Mouse (Mus musculus) forebrain, embryonic 13.5 days (tissue): ENCODE data around the gene Inpp5a. TPM values are rescaled to one million over a fixed set of nuclear protein-coding genes. Genes with fewer than 3 reads are reported as not detected.

Experiments used
- ATAC-seq: fragments of 200-750 bp; cut with Nextera tagmentation; 2 replicates; pipeline ENCODE4 v1.8.0; 2017
- H3K27ac ChIP-seq: fragments of 300-500 bp; sonication (generic); 2 replicates; pipeline ENCODE4 v1.5.1; 2015; ENCODE audit warnings: inconsistent platforms, mild to moderate bottlenecking, moderate library complexity
- H3K27me3 ChIP-seq: fragments of 300-500 bp; sonication (generic); 2 replicates; pipeline ENCODE4 v1.6.1; 2015; ENCODE audit warnings: mild to moderate bottlenecking, inconsistent platforms
- H3K36me3 ChIP-seq: fragments of 300-500 bp; sonication (generic); 2 replicates; pipeline ENCODE4 v1.6.1; 2015; ENCODE audit warnings: mild to moderate bottlenecking, inconsistent platforms; ENCODE audit not compliant: poor library complexity, severe bottlenecking
- H3K4me1 ChIP-seq: fragments of 300-500 bp; sonication (generic); 2 replicates; pipeline ENCODE4 v1.6.1; 2015; ENCODE audit warnings: inconsistent platforms
- H3K4me2 ChIP-seq: fragments of 300-500 bp; sonication (generic); 2 replicates; pipeline ENCODE4 v1.6.1; 2015; ENCODE audit warnings: inconsistent platforms, mild to moderate bottlenecking, moderate library complexity
- H3K4me3 ChIP-seq: fragments of 300-500 bp; sonication (generic); 2 replicates; pipeline ENCODE4 v1.5.1; 2015; ENCODE audit warnings: mild to moderate bottlenecking, inconsistent platforms
- H3K9ac ChIP-seq: fragments of 300-500 bp; sonication (generic); 2 replicates; pipeline ENCODE4 v1.6.1; 2015; ENCODE audit warnings: mild to moderate bottlenecking, inconsistent platforms
- H3K9me3 ChIP-seq: fragments of 300-500 bp; sonication (generic); replicated peaks from 2 replicates; pipeline ENCODE4 v1.6.1; 2016; ENCODE audit warnings: inconsistent platforms
- WGBS: fragments of 180-500 bp; shearing (Covaris S2); methylation state at CpG from one replicate; pipeline ENCODE4 v1.1.7; 2015; 5-methylcytosine and 5-hydroxymethylcytosine counted together
- polyA plus RNA-seq: library from polyadenylated mRNA; unstranded; fragments of >200 nt; fragmentation: Nextera tagmentation; extraction: Ambion mirVana; gene quantifications from 2 replicates; pipeline ENCODE4 v1.2.1, GENCODE M21; 2015

Gene Inpp5a
- polyA plus RNA-seq, 1 experiment from 2014 or later = 9.7 TPM

DNA sequence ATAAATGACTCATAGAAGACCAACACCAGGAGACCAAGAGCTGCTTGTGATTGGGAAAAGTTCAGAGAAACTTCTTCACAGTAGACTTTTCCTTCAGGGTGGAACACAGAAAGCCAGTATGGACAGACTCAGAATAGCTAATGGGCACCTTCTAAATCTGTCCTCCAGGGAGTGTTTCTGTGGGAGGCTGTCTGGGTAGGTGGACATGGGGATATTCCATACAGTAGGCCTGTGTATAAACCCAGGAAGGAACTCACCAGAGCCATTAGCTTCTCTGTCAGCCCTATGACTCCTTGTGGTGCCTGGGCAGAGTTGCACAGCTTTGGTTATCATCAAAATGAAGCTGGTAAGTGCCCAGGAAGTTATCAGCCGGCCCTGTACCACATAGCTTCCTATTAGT, 151.7 kb downstream of the Inpp5a start:
- Histone ChIP-seq H3K27ac (no peak overlapping the region), H3K9me3 (no peaks in the 10 kb centered on the region), H3K4me3 (no peak overlapping the region), H3K36me3 (no peaks in the 10 kb centered on the region), H3K4me2 (no peak overlapping the region), H3K4me1 (peaks cover 16% of the 10 kb centered on the region), H3K27me3 (peaks cover 81% of the 10 kb centered on the region), H3K9ac (no peak overlapping the region)
- 90% methylated on average over 1 of the region's 1 CpGs for WGBS
- no peak for ATAC-seq

DNA sequence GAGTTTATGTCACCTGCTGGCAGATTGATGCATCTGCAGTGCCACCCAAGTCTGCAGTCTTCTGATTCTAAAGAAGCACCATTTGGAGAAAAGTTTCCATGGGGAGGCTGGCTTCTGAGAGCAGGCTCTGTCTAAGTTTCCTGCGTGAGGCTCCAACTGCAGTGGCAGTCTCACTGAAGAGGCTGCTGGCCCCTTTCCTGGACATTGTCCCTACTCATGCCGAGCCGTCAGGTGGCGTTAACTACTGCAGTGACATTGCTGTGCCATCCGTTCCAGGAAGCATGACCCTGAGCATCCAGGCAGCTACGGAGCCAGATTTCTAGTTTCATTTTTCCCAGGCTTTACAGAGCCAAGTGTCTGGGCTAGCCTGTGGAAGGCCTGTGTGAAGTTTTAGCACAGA, 152.5 kb downstream of the Inpp5a start:
- ATAC-seq = no peak
- 94% methylated on average over 6 of the region's 6 CpGs for WGBS
- H3K4me2 ChIP-seq = no peak overlapping the region
- peaks cover 24% of the 10 kb centered on the region for H3K4me1 ChIP-seq
- H3K27me3 ChIP-seq = peaks cover 80% of the 10 kb centered on the region
- H3K36me3 ChIP-seq = no peaks in the 10 kb centered on the region
- H3K4me3 ChIP-seq = no peak overlapping the region
- no peaks in the 10 kb centered on the region for H3K9me3 ChIP-seq
- no peak overlapping the region for H3K27ac ChIP-seq
- H3K9ac ChIP-seq = no peak overlapping the region

DNA sequence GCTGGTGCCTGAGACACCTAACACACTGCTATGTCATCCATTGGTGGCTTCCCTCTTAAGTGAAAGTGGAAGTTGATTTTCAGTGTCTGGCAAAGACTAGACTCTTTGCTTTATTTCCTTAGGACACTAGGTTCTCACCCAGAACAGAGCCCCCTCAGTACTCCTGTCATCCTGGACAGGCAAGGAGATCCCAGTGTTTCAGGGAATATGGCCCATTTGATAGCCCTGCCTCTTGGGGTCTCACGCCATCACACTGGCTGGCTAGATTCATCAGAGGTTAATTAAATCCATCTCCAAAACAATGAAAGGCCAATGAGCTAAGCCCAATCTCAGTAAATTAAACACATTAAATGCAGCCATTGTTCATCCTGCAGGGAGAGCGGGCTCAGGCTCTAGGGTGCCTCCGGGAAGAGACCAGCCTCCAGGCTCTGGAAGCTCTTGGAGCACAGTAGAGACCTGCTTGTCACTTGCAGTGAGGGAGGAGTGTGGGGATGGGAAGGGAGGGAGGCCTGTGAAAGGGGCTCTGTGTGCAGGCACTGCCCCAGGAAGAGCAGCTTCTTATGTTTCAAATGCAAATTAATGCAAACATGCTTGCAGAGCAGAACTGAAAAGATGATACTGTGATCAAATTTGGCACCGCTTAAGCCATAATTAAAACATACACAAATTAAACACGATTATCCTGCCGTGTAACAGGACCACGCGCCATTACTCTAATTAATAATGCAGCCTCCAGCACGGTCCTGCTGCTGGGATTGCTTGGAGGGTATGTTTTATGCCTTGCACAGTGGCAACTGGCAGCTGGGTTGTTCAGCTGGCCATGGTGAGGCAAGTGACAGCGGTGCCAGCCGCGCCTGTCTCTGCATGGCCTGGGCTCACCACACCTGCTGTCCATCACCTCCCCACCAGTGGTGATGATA, 156.1 kb downstream of the Inpp5a start:
- H3K4me1 ChIP-seq = peaks cover 25% of the 10 kb centered on the region
- WGBS = 12% methylated on average over 12 of the region's 12 CpGs
- H3K9me3 ChIP-seq = no peaks in the 10 kb centered on the region
- no peak overlapping the region for H3K4me3 ChIP-seq
- H3K27me3 ChIP-seq = peaks cover 86% of the 10 kb centered on the region
- H3K36me3 ChIP-seq = no peaks in the 10 kb centered on the region
- no peak overlapping the region; the same call in 1 of the 2 replicates for H3K9ac ChIP-seq
- H3K27ac ChIP-seq = peak overlapping the region; percentile 60
- ATAC-seq = peak; percentile 96
- H3K4me2 ChIP-seq = peak overlapping the region; percentile 31

DNA sequence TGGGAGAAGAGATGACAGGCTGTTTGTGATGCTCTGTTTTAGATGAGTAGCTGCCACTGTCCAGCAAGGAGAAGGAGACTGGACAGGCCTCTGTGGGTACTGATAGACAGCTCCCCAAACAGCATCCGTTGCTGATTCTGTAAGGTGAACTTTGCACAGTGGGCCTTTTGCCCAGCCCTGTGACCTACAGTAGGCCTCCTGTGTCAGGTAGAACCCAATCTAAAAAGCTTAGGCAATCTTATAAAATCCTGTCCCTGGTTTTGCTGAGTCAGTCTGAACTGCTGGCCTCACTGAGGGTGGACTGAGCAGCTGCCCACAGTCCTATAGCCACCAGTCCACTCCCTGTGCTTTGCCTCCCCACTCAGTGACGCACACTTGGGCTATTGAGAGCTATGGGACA, 158.4 kb downstream of the Inpp5a start:
- peaks cover 86% of the 10 kb centered on the region for H3K27me3 ChIP-seq
- H3K4me2 ChIP-seq = no peak overlapping the region
- ATAC-seq = no peak
- no peak overlapping the region for H3K4me3 ChIP-seq
- no peaks in the 10 kb centered on the region for H3K36me3 ChIP-seq
- no peaks in the 10 kb centered on the region for H3K9me3 ChIP-seq
- no peak overlapping the region for H3K9ac ChIP-seq
- H3K4me1 ChIP-seq = peaks cover 25% of the 10 kb centered on the region
- H3K27ac ChIP-seq = no peak overlapping the region
- WGBS = 94% methylated on average over 2 of the region's 2 CpGs

DNA sequence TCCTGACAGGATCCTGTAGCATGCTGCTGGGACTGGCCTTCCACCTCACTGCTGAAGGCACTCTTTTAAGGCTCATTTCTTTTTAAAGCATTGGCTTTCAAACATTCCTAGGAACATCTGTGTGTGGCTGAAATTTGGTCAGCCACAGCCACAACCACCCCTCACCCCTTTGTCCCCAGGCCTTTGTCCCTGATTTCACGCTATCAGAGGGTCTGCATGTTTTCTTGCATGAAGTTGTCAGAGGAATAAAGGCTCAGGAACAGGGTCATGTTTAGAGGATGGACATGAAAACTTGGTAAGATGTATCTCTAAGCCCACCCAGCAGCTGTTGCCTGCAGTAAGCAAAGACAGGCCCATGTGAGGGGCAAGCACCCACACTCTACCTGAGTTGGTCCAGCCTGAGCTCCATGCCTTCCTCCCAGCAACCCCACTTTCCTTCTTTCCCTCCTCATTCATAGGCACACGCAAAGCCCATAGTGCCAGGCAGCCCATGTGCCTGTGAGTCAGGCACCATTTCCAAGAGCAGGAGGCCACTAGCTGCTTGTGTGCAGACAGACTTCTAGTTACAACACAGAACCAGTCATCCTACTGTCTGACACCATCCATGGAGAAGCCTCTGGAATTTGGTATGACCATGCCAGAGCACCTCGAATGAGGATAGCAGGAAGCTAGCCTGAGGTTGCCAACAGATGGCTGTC, 161.3 kb downstream of the Inpp5a start:
- Histone ChIP-seq H3K4me2 (no peak overlapping the region), H3K27ac (no peak overlapping the region), H3K36me3 (no peaks in the 10 kb centered on the region), H3K4me1 (peaks cover 12% of the 10 kb centered on the region), H3K9me3 (no peaks in the 10 kb centered on the region), H3K9ac (no peak overlapping the region), H3K4me3 (no peak overlapping the region), H3K27me3 (peaks cover 78% of the 10 kb centered on the region)
- WGBS = 76% methylated on average over 3 of the region's 3 CpGs
- ATAC-seq = no peak

DNA sequence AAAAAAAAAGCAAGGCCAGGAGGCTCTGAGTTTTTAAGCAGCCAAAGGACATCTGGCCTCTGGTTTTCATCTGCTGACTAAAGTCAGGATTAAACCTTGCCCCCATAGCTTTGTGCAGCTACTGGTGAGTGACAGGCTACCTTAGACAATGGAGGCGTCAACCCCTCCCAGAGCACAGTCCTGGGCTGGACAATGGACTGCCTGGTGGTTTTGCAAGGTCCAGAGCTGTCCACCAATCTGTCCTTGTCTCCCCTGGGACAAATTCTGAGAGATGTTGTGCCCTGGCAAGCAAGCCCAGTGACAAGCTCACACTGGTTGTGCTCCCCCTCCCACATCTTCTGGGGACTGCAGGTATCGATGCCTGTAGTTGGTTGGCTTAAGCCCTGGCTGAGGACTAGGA, 162.6 kb downstream of the Inpp5a start:
- Histone ChIP-seq H3K4me3 (no peak overlapping the region), H3K4me1 (peaks cover 4% of the 10 kb centered on the region), H3K4me2 (no peak overlapping the region), H3K9me3 (no peaks in the 10 kb centered on the region), H3K27ac (no peak overlapping the region), H3K27me3 (peaks cover 73% of the 10 kb centered on the region), H3K36me3 (no peaks in the 10 kb centered on the region), H3K9ac (no peak overlapping the region)
- no peak for ATAC-seq
- 35% methylated on average over 2 of the region's 2 CpGs for WGBS

DNA sequence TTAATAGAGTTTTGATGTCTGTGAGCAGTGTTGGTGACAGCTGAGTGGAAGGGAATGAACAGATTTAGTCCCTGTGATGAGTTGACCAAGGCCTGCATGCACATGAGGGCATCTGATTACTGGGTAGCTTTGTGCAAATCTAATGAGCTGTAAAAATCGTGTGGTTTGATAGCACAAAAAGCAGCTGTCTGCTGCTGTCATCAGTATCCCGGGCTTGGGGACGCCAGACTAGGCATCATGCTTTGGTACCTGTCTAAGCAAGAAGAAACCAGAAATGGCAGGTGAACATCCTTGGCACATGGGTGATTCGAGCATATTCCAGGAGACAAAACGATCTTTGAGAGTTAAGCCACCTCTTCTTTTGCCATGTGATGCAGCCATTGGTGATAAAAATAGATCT, 167.4 kb downstream of the Inpp5a start:
- Histone ChIP-seq H3K36me3 (no peaks in the 10 kb centered on the region), H3K27me3 (peaks cover 58% of the 10 kb centered on the region), H3K4me2 (no peak overlapping the region), H3K4me3 (no peak overlapping the region), H3K9me3 (no peaks in the 10 kb centered on the region), H3K9ac (no peak overlapping the region), H3K4me1 (peaks cover 11% of the 10 kb centered on the region), H3K27ac (no peak overlapping the region; the same call in 1 of the 2 replicates)
- WGBS = 12% methylated on average over 5 of the region's 5 CpGs
- ATAC-seq = no peak

DNA sequence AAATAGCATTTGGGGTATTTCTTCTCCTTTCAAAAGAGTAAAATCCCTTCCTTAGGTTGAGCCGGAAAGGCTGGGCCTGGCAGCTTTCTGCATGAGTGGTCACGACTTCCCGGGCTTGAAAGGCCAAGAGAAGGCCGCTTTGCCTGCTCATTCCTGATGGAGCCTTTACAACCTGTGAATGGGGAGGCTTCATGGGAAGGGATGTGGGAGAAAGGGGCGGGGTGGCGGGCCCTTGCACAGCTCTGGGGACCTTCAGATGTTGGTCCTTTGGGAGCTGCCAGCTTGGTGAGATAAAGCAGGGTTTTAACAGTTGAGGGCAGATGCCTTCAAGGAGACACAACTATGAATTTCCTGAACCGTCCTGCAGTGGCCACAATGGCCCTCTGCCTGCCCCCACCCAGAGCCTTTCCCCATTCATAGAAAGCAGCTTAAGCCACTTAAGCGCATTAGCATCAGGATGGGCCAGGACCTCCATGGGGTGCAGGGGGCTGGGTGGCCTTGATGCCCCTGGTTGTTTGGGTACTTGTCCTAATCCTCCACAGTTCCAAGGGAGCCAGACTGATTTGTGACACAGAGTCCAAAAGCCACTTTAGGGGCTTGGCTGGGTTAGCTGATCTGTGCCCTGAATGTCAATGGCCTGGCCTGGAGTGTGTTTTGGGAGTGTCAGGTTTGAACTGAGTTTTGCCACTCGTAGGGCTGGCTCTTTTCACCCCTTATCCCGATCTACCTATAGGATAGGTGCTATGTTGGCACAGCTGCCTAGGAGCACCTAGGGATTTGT, 168.0 kb downstream of the Inpp5a start:
- H3K27me3 ChIP-seq = peaks cover 55% of the 10 kb centered on the region
- 9% methylated on average over 10 of the region's 10 CpGs for WGBS
- H3K9ac ChIP-seq = no peak overlapping the region
- H3K4me3 ChIP-seq = no peak overlapping the region
- ATAC-seq = no peak
- peaks cover 11% of the 10 kb centered on the region for H3K4me1 ChIP-seq
- no peaks in the 10 kb centered on the region for H3K9me3 ChIP-seq
- no peak overlapping the region for H3K4me2 ChIP-seq
- H3K27ac ChIP-seq = no peak overlapping the region; the same call in 1 of the 2 replicates
- no peaks in the 10 kb centered on the region for H3K36me3 ChIP-seq

DNA sequence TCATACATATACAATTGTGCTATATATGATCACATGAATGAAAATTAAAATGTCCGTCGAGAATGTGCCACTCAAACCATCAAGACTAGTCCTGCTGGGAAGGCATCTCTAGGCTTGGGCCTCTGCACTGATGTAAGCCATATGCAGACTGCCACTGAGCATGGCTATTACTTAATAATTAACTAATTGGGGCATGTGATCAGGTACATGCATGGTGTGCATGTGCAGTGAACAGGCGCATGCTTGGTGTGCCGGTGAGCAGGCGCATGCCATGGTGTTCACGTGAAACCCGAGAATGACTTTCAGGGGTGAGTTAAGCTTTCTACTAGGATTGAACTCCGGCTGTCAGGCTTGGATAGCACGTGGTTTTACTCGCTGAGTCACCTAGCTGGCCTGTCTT, 170.8 kb downstream of the Inpp5a start:
- WGBS = 92% methylated on average over 10 of the region's 10 CpGs
- ATAC-seq = no peak
- H3K9ac ChIP-seq = no peak overlapping the region
- no peak overlapping the region for H3K4me3 ChIP-seq
- peaks cover 11% of the 10 kb centered on the region for H3K4me1 ChIP-seq
- H3K27me3 ChIP-seq = peaks cover 43% of the 10 kb centered on the region
- no peak overlapping the region for H3K4me2 ChIP-seq
- H3K27ac ChIP-seq = no peak overlapping the region
- H3K36me3 ChIP-seq = no peaks in the 10 kb centered on the region; the same call in 1 of the 2 replicates
- H3K9me3 ChIP-seq = no peaks in the 10 kb centered on the region

DNA sequence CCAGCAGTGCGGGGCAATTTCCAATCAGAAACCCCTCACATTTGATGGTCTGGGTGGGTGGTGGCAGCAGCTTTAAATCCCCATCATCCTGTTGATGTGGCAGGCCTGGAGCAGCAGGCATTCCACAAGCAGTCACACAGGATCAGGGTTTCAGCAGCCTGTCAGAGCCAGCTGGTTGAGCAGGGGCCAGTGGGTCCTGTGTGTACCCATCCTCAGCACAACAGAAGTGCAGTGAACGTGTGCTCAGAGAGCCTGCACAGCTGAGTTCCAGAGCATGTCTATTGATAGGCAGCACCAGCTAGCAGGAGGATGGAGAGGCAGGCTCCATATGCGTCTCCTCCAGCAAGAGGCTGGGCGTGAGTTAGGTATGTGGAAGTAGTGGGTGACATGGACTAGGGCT, 174.5 kb downstream of the Inpp5a start:
- Histone ChIP-seq H3K9me3 (no peaks in the 10 kb centered on the region), H3K27ac (no peak overlapping the region), H3K27me3 (peaks cover 28% of the 10 kb centered on the region), H3K4me1 (peaks cover 5% of the 10 kb centered on the region; the same call in 1 of the 2 replicates), H3K4me3 (no peak overlapping the region), H3K36me3 (no peaks in the 10 kb centered on the region; the same call in 1 of the 2 replicates), H3K9ac (no peak overlapping the region), H3K4me2 (no peak overlapping the region)
- ATAC-seq = no peak
- WGBS = 77% methylated on average over 4 of the region's 4 CpGs

DNA sequence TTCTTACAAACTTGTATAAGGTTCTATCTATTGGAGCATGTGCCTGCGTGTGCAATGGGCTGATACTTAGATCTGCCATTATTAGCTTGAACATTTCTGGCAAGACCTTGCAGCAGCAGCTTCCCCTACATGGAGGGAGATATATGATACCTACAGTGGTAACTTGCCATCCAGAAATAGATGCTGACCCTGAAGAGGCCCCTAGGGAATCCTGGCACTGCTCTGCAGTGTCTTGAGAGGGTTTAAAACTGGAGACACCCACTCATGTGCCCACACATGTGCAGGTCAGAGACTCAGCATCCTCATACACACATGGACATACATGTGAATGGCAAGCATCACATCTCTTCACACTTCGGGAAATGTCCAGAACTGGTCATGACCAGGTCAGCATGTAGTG, 175.3 kb downstream of the Inpp5a start:
- H3K27me3 ChIP-seq = peaks cover 26% of the 10 kb centered on the region
- no peaks in the 10 kb centered on the region; the same call in 1 of the 2 replicates for H3K36me3 ChIP-seq
- H3K9ac ChIP-seq = no peak overlapping the region
- H3K4me3 ChIP-seq = no peak overlapping the region
- WGBS = 94% methylated on average over 2 of the region's 2 CpGs
- no peaks in the 10 kb centered on the region for H3K9me3 ChIP-seq
- no peak overlapping the region for H3K4me2 ChIP-seq
- peaks cover 5% of the 10 kb centered on the region; the same call in 1 of the 2 replicates for H3K4me1 ChIP-seq
- no peak for ATAC-seq
- no peak overlapping the region for H3K27ac ChIP-seq
